Mouse (Mus musculus) thymus, postnatal 0 days (tissue): ENCODE measurements around the gene Casd1. TPM values are rescaled to one million over a fixed set of nuclear protein-coding genes. Genes with fewer than 3 reads are reported as not detected.
"Not testable (repeated sequence)": the region's sequence is repeated elsewhere in the genome, so short reads cannot be mapped to it uniquely, and the experiment has no call there.

Source experiments
- DNase-seq: peaks from one replicate; pipeline ENCODE4 v3.0.0-alpha.2; 2015; ENCODE audit warnings: low spot score
- polyA plus RNA-seq: library from polyadenylated mRNA; unstranded; fragments of >200 nt; fragmentation: Nextera tagmentation; extraction: Ambion mirVana; gene quantifications from 2 replicates; pipeline ENCODE4 v1.2.1, GENCODE M21; 2015

The Casd1 gene
- polyA plus RNA-seq, 1 experiment from 2014 or later: 16.8 TPM

DNA sequence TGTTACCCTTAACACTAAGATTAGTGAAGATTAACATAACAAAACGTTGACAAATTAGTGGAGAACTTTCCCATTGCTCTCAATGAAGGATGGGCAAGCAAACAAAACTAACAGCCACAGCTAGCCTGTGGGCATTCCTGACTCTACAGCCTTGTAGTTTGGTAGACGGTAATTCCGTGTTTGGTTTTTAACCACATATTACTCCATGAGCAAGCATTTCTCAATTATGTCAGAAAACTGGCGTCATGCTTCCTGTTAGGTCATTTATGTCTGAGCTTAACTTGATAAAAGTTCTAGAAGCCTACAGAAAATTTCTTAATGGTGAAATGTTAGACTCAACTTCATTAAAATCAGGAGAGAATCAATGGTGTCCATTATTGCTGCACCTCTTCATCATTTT lies 11.2 kb downstream of the Casd1 start:
- DNase-seq: no peak

DNA sequence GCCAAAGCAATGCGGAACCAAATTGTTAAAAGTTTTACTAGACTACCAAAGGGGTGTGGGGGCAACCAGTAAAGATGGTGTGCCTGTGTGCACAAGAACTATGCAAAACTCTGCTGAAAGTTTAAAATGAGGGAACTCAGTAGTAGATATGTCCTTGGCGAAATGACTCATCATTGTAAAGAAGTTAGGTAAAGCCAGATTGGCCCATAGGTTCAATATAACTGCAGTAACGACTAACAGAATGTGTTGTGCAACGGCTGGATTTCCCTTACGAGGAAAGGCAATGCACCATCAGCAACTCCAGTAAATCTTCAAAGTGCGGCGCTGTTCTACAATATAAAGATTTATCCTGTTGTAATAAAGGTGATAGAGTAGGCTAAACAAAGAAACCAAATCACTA lies 11.8 kb downstream of the Casd1 start:
- DNase-seq: no peak

- no peak for DNase-seq
Measured at GRCm38 (mm10) chr6:4617911-4618310, 17.3 kb downstream of the Casd1 start.

DNA sequence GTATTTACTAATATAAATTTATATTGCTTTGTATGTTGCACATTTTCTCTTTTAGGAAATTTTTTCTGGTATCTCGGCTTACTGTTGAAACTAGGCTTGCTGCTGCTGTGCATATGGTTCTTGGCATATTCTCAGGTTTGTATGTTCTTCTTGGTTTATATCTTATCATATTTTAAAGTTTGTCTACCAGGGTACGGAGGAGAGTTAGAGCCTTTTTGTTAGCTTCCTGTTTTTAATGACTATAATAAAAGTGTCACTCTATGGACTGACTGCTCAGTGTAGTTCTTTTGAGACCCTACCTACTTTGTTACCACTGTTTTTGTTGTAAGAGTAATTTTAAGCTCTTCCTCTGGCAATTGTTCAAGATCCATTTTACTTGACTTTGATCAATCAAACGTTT lies 30.8 kb downstream of the Casd1 start:
- no peak for DNase-seq

DNA sequence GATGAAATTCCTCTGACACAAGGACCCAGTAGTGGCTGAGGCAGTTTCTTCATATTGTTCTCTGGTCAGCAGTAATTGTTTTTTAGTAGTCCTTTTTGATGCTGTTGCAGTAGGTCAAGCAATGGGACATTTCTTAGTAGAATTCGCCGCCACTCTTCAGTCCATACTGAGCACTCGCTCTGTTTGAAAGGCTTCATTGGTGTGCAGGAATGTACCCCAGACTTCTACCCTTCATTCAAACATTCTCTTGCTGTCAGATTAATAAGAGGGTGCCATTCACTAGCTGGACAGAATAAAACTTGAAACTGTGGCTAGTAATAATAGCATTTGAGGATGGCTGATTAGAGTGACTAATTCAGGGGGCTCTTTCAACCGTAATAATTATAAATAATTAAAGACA lies 32.5 kb downstream of the Casd1 start:
- DNase-seq: no peak

- no peak for DNase-seq
Measured at GRCm38 (mm10) chr6:4634804-4635203, 34.2 kb downstream of the Casd1 start.

DNA sequence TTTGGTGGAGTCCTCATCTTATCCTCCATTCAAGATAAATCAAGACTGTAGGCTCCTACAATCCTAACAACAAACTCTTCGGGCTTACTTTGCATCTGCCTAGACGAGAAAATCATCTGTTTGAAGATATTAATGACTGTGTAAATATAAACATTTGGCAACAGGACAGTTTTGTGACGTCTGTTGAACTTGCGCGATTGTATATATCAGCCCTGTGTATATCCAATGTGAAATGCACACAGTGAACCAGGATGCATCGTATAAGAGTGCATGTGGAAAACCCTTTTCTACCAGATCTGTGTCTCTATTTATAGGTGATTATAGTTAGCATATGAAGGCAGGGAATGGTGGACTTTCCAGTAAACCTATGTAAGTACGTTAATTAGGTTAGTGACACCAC lies 41.4 kb downstream of the Casd1 start:
- no peak for DNase-seq

DNA sequence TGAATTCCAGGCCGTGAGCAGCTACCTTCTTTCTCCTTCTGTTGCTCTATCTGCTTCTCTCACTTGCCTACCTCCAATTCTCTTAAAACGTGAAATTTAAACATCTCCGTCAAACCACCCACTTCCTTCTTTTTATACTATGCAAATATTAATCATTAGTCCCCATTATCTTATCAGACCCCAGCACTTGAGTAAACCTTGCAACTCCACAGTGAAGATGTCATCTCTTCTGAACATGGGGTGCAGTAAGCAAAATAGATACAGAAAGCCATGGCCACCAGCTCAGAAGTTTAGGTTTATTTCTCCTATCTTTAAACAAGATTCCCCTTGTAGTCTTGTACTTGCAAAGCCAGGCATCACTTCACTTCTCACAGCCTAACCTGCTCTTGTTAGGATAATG lies 46.7 kb downstream of the Casd1 start:
- no peak for DNase-seq

DNA sequence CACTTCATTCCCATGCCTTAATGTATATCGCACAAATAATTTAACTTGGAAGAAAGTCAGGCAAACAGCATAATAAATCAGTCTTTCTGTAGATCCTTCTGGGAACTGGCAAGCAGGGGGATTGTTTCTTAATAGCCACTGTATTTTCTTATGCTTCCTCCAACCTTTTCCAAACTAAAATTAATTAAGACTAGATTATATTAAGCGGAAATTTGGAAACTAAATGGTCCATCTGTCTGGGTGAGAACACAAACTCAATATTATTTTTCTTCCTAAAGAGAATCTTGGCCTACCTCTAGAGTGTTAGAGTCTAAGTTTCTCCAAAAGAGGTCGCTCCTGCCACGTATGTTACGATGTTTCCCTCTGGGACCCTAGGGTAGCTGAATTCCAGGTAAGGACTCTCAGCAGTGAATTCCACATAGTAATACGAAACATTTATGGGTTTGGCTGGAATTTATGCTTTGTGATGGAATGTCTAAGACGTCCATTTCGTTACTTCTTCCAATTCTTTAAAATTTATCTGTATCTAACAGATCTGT lies 52.0 kb downstream of the Casd1 start:
- no peak for DNase-seq

GRCm38 (mm10) chr6:4653741-4654140 lies 53.1 kb downstream of the Casd1 start:
- DNase-seq: not testable (repeated sequence)

GRCm38 (mm10) chr6:4655466-4655865 lies 54.8 kb downstream of the Casd1 start:
- no peak for DNase-seq

GRCm38 (mm10) chr6:4655924-4656323 lies 55.3 kb downstream of the Casd1 start:
- no peak for DNase-seq

- DNase-seq: no peak
Measured at GRCm38 (mm10) chr6:4658861-4659260, 58.2 kb downstream of the Casd1 start.

DNA sequence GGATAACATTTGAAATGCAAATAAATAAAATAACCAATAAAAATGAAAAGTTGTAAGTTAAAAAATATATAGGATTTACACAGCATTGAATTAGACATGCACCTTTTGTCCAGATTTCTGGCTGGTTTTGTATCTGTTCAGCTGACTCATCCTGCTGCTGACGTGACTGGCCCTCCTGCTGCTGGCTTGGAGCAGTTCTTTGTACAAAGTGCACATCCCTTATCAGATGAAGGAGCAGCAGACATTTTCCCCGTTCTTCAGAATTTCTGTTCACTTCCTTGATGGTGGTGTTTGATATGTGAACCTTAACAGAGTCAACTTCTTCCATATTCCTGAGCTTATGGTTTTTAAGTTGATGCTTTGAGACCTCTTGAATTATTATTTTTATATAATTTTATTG lies 62.9 kb downstream of the Casd1 start:
- DNase-seq: no peak

- peak; percentile 4 for DNase-seq
Measured at GRCm38 (mm10) chr6:4664313-4664712, 63.7 kb downstream of the Casd1 start.

DNA sequence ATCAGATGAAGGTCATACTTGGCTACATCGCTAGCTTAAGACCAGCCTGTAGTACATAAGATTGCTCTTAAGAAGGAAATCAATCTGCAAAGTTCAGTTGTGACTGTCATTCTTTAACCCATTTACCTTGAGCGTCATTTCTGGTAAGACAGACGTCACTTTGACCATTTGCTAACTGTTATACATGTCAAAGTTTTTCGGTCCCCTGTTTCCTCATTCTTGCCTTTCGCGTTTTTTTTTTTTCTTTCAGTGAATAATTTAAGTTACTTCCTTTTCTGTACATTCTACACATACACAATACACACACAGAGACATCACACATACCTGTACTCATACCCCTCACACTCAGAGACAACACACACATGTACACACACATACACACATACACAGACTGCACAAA lies 64.5 kb downstream of the Casd1 start:
- DNase-seq: no peak

DNA sequence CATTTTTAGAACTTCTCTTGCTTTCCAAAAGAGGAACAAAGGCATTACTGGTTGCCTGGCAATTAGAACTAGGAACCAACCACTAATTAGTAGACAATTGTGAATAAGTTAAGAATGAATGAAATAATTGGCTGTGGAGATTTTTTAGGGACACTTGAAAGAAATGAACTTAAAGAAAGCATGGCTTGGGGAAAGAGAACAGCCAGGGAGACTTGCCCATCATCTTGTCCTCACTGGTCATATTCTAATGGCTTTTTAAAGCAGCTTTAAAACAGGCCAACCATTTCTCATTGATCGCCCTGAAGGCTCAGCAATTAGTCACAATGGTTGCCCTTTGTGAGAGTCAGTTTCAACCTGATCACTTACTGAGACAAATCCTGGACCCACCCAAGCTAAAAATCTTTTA lies 76.7 kb downstream of the Casd1 start:
- no peak for DNase-seq

DNA sequence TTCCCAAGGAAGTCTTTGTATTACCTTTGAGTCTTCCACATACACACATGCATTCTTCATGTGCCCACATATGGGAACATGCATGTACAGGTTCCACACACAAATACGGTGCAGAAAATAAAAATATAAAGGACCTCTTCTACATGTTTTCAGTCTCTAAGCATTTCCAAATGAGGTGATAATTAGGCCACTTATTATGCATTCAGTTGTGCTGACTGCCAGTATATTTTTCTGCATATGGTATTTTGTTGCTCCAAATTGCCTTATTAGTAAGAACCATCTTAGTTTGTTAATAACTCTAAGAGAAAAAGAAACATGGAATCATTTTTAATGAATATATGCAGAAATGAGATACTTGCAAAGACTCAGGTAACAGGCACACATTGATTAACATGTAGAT lies 79.3 kb downstream of the Casd1 start:
- no peak for DNase-seq

GRCm38 (mm10) chr6:4680576-4680975 lies 79.9 kb downstream of the Casd1 start:
- no peak for DNase-seq

- DNase-seq: no peak
Measured at GRCm38 (mm10) chr6:4684706-4685340, 84.2 kb downstream of the Casd1 start.

- no peak for DNase-seq
Measured at GRCm38 (mm10) chr6:4690438-4690837, 89.8 kb downstream of the Casd1 start.
